Mouse (Mus musculus): ENCODE data around the gene Cyp2ab1. TPM values are rescaled to one million over a fixed set of nuclear protein-coding genes. Genes with fewer than 3 reads are reported as not detected.
"Not testable (repeated sequence)": the region's sequence is repeated elsewhere in the genome, so short reads cannot be mapped to it uniquely, and the experiment has no call there.

Gene Cyp2ab1
- polyA plus RNA-seq (2012; rRNA removed) = 0.10 and 0.24 TPM in 2 replicates
- polyA plus RNA-seq (2014; fragmentation: Nextera tagmentation; extraction: Ambion mirVana) = 0.08 TPM in 1 of 2 replicates, not detected in the other

- DNase-seq (ENCODE audit: low spot score) = no peak
- Histone ChIP-seq H3K4me3 (replicated peaks; ENCODE audit: low read length) (no peak within 1 kb of the TSS), H3K4me2 (replicated peaks; ENCODE audit: low read depth, low read length, severe bottlenecking) (no peak within 1 kb of the TSS), H3K9me3 (ENCODE audit: control insufficient read depth, low read length) (no peaks in the 10 kb centered on the region), H3K9ac (ENCODE audit: low read depth, low read length, severe bottlenecking) (no peak within 1 kb of the TSS), H3K4me1 (ENCODE audit: control insufficient read depth, insufficient read depth, low read length) (no peaks in the 10 kb centered on the region), H3K27ac (replicated peaks; ENCODE audit: low read depth, low read length) (no peak within 1 kb of the TSS), H3K36me3 (ENCODE audit: control insufficient read depth, insufficient read depth, low read length) (peaks cover 17% of the 10 kb centered on the region), H3K27me3 (ENCODE audit: control insufficient read depth, insufficient read depth, low read length) (no peaks in the 10 kb centered on the region)
- no peak for ATAC-seq (ENCODE audit: low FRiP score, low read depth)
- 71% methylated on average over 5 of the region's 5 CpGs for WGBS
- TF ChIP-seq POLR2A (IDR thresholded peaks at IDR 0.05; ENCODE audit: borderline replicate concordance, extremely low read depth, insufficient read depth, insufficient read length) = no peak
Observed at GRCm38 (mm10) chr16:20325286-20325685, at the start of gene Cyp2ab1. TSS of gene Cyp2ab1 (minus strand) at chr16:20325404.

- Histone ChIP-seq H3K4me3 (replicated peaks; ENCODE audit: low read length) (no peak overlapping the region), H3K27ac (replicated peaks; ENCODE audit: low read depth, low read length) (no peak overlapping the region), H3K4me1 (ENCODE audit: control insufficient read depth, insufficient read depth, low read length) (no peaks in the 10 kb centered on the region), H3K9me3 (ENCODE audit: control insufficient read depth, low read length) (no peaks in the 10 kb centered on the region), H3K4me2 (replicated peaks; ENCODE audit: low read depth, low read length, severe bottlenecking) (no peak overlapping the region), H3K36me3 (ENCODE audit: control insufficient read depth, insufficient read depth, low read length) (peaks cover 77% of the 10 kb centered on the region), H3K27me3 (ENCODE audit: control insufficient read depth, insufficient read depth, low read length) (no peaks in the 10 kb centered on the region), H3K9ac (ENCODE audit: low read depth, low read length, severe bottlenecking) (no peak overlapping the region)
- 82% methylated on average over 4 of the region's 4 CpGs for WGBS
- ATAC-seq (ENCODE audit: low FRiP score, low read depth) (no peak), DNase-seq (ENCODE audit: low spot score) (no peak)
- no peak for TF ChIP-seq POLR2A (IDR thresholded peaks at IDR 0.05; ENCODE audit: borderline replicate concordance, extremely low read depth, insufficient read depth, insufficient read length)
Observed at GRCm38 (mm10) chr16:20371731-20372130, 46.5 kb upstream of the Cyp2ab1 start.

- no peak for ATAC-seq (ENCODE audit: low FRiP score, low read depth)
- no peaks in the 10 kb centered on the region for H3K4me1 ChIP-seq (ENCODE audit: control insufficient read depth, insufficient read depth, low read length)
- H3K9me3 ChIP-seq (ENCODE audit: control insufficient read depth, low read length) = no peaks in the 10 kb centered on the region
- H3K27me3 ChIP-seq (ENCODE audit: control insufficient read depth, insufficient read depth, low read length) = no peaks in the 10 kb centered on the region
- 94% methylated on average over 9 of the region's 9 CpGs for WGBS
- H3K9ac ChIP-seq (ENCODE audit: low read depth, low read length, severe bottlenecking) = no peak overlapping the region
- no peak overlapping the region for H3K4me2 ChIP-seq (replicated peaks; ENCODE audit: low read depth, low read length, severe bottlenecking)
- H3K4me3 ChIP-seq (replicated peaks; ENCODE audit: low read length) = no peak overlapping the region
- no peak for DNase-seq (ENCODE audit: low spot score)
- H3K36me3 ChIP-seq (ENCODE audit: control insufficient read depth, insufficient read depth, low read length) = peaks cover 81% of the 10 kb centered on the region
- TF ChIP-seq POLR2A (IDR thresholded peaks at IDR 0.05; ENCODE audit: borderline replicate concordance, extremely low read depth, insufficient read depth, insufficient read length) = no peak
- H3K27ac ChIP-seq (replicated peaks; ENCODE audit: low read depth, low read length) = no peak overlapping the region
Observed at GRCm38 (mm10) chr16:20368221-20368620, 43.0 kb upstream of the Cyp2ab1 start.

- Histone ChIP-seq H3K9ac (ENCODE audit: low read depth, low read length, severe bottlenecking) (no peak overlapping the region), H3K4me2 (replicated peaks; ENCODE audit: low read depth, low read length, severe bottlenecking) (no peak overlapping the region), H3K4me1 (ENCODE audit: control insufficient read depth, insufficient read depth, low read length) (no peaks in the 10 kb centered on the region), H3K27me3 (ENCODE audit: control insufficient read depth, insufficient read depth, low read length) (no peaks in the 10 kb centered on the region), H3K27ac (replicated peaks; ENCODE audit: low read depth, low read length) (no peak overlapping the region), H3K9me3 (ENCODE audit: control insufficient read depth, low read length) (no peaks in the 10 kb centered on the region), H3K4me3 (replicated peaks; ENCODE audit: low read length) (no peak overlapping the region), H3K36me3 (ENCODE audit: control insufficient read depth, insufficient read depth, low read length) (peaks cover 88% of the 10 kb centered on the region)
- TF ChIP-seq POLR2A (IDR thresholded peaks at IDR 0.05; ENCODE audit: borderline replicate concordance, extremely low read depth, insufficient read depth, insufficient read length) = no peak
- ATAC-seq (ENCODE audit: low FRiP score, low read depth) (no peak), DNase-seq (ENCODE audit: low spot score) (no peak)
- WGBS = 87% methylated on average over 11 of the region's 11 CpGs
Observed at GRCm38 (mm10) chr16:20362121-20362520, 36.9 kb upstream of the Cyp2ab1 start.

GRCm38 (mm10) chr16:20361496-20361895 lies 36.3 kb upstream of the Cyp2ab1 start:
- not testable (repeated sequence) for H3K27me3 ChIP-seq (ENCODE audit: control insufficient read depth, insufficient read depth, low read length); H3K27ac ChIP-seq (replicated peaks; ENCODE audit: low read depth, low read length); H3K4me3 ChIP-seq (replicated peaks; ENCODE audit: low read length); H3K4me2 ChIP-seq (replicated peaks; ENCODE audit: low read depth, low read length, severe bottlenecking); H3K4me1 ChIP-seq (ENCODE audit: control insufficient read depth, insufficient read depth, low read length); H3K9me3 ChIP-seq (ENCODE audit: control insufficient read depth, low read length); ATAC-seq (ENCODE audit: low FRiP score, low read depth); DNase-seq (ENCODE audit: low spot score); H3K9ac ChIP-seq (ENCODE audit: low read depth, low read length, severe bottlenecking)
- 94% methylated on average over 3 of the region's 3 CpGs for WGBS
- peaks cover 87% of the 10 kb centered on the region for H3K36me3 ChIP-seq (ENCODE audit: control insufficient read depth, insufficient read depth, low read length)
